Mouse (Mus musculus) testis, postnatal 10 days (tissue): ENCODE results near the gene Mia2.
A peak's percentile ranks its signal among the peaks of the same experiment; 100 is the strongest.

ENCODE experiments used
- DNase-seq: peaks from one replicate; pipeline ENCODE4 v3.0.0; 2021; ENCODE audit warnings: low spot score

The Mia2 gene

DNA sequence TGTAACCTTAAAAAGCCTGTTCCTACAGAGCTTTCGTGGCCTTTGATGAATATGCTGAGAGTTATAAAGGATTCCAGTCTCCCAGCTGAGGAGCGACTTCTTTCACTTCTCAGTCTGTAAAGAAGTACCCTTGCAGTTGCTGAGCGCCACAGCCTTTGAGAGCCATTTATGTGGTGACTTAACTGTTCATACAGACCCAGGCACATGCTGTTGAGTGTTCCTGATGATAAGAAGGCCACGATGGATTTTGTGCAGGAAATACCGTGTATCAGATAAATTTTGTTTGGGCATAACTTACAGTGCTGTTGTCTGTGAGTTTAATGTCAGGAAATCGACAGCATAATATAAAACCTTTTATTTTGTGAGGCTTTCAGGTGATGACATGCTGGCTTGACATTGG lies 68.9 kb downstream of the Mia2 start:
- no peak for DNase-seq

DNA sequence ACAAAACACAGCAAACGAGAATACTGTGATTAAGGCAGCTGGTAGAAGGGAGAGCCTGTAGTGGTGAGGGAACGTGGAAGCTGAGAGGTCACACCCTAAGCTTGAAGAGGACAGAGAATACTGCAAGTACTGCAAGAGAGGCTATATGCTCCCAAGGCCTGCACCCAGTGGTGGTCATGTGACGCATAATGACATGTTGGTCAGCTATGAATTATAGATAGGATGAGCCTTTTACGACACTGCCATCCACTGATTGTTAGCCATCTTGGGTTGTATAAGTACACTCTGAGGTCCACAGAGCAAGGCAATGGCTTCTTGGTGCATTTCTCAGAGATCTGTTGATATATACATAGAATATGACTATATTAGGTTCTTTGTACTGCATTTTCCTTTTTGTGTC lies 71.0 kb downstream of the Mia2 start:
- DNase-seq: no peak

DNA sequence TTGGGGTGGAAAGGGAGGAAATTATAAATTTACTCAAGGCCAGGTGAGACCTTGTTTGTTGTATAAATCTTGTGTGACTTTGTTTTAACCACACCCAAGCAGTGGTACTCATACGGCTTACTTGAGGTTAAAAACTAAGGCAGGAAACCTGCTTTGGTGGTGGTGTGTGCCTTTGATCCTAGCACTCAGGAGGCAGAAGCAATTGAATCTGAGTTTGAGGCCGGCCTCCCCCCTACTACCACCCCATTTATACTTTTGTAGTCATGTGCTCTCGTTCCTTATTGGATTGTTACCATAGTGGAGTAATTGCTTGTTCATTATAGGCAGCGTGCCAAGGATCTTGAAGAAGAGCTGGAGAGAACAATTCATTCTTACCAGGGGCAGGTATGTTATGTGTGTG lies 74.3 kb downstream of the Mia2 start:
- DNase-seq: no peak

DNA sequence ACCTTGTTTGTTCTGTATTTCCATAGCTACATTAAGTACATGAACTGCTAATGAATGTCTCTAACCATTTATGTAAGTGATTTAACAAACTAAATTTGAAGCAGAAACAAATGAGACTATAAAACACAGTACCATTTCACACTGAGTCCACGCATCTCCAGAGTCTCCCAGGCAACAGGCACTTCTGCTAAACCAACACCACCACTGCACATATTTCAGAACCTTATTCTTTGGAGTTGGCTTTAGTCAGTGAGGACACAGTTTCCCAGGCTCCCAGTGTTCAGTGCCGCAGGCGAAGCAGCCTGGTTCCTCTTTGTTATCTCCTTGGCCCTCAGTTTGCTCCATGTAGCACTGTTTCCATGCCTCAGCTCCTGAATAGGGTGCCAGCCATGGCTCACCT lies 82.2 kb downstream of the Mia2 start:
- DNase-seq: no peak

DNA sequence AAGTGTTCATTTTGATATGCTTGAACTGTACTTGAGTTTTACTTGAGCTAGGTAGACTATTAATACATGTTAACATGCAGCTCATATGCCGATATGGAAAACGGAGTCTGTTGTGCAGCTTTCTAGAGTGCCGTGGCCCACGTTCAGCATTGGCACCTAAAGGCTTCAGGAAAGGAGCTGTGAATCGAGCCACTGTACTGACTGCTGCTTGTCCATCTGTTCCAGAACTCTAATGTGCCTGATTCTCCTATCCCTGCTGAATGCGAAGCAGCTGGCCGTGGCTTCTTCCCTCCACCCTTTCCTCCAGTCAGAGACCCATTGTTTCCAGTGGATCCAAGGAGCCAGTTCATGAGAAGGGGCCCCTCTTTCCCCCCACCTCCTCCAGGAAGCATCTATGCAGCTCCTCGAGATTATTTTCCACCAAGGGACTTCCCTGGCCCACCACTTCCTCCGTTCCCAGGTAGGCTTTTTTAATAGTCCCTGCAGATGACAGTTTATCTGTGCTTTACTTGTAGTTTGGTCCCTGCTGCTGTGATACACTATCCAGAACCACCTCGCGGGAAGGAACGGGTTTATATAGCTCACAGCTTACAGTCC lies 92.6 kb downstream of the Mia2 start:
- DNase-seq: no peak

DNA sequence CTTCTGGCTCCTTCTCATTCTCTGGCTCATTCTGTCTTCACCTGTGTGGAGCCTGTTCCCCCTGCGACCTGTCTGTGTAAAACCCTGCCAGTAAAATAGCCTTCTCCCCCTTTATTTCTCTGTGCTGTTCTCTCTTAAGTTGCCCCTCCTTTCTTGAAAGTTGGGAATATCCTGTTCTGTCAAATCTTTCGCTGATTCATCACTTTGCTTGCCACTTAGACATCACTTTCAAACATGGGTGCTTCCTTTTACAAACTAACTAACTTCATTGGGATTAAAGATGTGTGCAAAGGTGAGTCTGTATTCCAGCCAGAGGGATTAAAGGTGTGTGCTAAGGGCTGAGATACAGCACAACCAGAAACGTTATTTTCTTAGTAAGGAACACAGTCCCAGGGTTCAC lies 98.0 kb downstream of the Mia2 start:
- no peak for DNase-seq

DNA sequence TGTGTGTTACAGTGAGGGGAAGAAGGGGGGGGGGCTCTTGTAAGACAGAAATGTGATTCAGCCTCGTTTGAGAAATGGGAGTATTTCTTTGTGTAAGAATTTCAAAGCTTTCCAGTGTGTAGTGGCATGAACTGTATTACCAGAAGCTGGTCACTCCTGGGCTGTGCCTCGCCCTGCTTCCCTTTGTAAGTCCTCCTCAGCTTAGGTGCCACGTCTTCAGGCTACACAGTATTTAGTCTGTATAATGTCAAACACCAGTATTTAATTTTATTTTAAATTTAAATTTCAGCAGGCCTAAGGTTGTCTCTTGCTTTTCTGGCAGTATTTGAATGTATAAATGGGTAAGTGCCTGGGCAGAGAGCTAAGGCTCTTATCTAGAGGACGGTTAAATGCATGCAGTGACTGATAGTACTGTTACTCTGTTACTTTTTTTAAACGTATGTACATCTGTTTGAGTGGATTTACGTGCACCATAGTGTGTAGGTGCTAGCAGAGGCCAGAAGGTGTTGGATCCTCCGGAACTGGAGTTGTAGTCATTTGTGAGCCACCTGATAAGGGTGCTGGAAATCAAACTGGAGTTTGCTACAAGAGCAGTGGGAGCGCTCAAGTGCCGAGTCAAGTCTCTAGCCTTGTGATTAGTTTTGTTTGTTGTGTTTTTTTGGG lies 98.9 kb downstream of the Mia2 start:
- no peak for DNase-seq

DNA sequence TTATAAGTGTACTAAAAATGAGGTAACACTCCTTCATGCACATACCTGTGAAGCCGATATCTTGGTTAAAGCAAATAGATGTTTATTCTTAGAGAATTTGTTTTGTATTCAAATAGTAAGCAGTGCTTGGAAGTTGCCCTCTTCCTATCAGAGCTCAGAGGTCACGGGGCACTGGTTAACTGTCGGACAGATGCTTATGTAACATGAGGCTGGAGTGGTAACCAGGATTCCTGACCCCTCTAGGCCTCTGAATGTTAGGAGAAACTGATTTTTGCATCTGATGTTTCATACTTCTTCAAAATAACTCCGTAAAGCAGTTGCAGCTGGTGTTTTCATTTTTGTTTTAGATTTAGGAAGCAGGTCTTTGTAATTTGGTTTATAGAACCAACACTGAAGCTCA lies 99.5 kb downstream of the Mia2 start:
- no peak for DNase-seq

DNA sequence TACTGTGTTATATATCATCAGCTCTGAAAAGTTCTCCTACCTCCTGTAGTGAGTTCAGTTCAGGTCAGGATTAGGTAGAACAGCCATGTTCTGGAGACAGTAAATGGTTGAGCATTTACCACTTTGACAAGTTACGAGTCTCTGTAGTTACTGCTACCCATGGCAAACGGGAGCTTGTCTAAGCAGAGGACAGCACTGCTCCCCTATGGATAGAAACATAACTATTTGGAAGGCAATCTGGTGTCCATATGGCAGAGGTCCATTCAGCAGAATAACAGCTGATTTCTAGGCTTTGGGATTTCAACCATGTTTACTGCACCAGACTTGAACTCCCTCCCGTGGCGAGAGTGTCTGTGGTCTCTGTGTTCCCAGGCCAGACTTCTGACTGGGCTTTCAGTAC lies 100.3 kb downstream of the Mia2 start:
- no peak for DNase-seq

DNA sequence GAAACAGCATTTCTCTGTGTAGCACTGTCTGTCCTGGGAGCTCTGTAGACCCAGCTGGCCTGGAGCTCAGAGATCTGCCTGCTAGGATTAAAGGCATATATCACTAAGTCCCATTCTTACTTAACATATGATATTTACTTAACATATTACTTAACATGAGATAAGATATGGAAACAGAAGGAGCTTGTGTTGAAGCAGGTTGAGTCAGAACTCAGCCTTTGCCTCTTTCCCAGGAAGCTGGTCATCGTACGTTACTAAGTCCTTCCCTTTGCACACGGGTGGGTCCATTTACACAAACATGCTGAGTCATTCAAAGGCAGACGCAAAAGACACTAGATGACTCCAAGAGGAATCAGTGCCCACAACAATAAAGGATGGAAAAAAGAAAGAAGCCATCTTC lies 103.2 kb downstream of the Mia2 start:
- DNase-seq: no peak

DNA sequence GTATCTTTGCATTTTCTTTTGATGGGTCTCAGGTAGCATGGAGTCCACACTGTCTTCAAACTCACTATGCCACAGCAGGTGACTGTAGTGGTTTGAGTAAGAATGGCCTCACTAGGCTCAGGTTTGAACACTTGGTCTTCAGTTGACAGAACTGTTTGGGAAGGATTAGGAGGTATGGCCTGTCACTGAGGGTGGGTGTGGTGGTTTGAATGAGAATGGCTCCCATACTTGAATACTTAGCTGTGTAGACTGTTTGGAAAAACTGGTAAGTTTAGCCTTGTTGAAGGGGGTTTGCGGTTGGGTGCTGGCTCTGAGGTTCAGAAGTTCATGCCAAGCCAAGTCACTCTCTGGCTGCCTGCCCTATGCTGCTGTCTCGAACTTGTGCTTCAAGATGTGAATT lies 103.8 kb downstream of the Mia2 start:
- no peak for DNase-seq

DNA sequence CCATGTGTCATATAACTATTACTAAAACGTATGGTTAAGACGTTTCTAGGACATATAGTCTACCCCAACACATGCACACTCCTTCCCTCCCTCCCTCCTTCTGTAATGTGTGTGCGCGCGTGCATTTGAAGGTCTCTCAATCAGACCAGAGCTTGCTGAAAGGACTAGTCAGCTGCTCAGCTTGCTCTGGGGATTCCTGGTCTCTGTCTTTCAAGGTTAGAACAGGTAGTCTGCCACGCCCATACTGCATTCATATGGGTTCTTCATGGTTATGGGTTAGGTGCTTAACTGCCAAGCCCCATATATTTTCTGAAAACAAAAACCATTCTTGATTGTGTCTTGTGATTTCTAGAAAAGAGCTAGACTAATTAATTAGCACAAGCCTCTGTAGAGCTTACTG lies 110.0 kb downstream of the Mia2 start:
- no peak for DNase-seq

DNA sequence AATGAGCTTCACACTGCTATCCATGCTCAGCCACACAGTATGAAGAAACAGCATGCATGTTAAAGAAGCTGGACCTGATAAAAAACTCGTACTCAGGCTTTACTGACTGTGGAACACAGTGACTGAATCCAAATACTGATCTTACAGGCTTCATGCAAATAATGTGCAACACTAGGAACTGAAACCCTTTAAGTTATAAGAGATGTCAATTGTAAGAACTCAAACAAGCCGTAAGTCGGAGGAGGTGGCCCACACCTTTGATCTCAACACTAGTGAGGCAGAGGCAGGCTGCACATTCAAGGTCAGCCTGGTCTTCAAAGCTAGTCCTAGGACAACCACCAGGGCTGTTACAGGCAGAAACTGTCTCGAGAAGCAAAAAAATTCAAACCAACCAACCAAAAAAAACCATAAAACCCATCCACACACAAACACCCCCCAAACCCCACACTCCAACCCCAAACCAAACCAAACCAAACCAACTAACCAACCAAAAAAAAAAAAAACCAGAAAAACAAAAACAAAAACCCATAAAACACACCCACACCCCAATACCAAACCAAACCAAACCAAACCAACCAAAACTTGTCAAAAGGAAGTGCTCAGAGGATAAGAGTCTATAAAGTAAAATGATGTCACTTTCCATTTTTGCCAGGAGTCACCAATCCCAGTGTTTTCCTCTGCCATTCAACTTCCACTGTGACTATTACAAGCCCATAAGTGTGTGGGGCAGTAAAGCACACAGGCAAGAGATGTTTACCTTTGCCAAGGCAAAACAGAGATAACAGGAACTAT lies 110.8 kb downstream of the Mia2 start:
- no peak for DNase-seq

DNA sequence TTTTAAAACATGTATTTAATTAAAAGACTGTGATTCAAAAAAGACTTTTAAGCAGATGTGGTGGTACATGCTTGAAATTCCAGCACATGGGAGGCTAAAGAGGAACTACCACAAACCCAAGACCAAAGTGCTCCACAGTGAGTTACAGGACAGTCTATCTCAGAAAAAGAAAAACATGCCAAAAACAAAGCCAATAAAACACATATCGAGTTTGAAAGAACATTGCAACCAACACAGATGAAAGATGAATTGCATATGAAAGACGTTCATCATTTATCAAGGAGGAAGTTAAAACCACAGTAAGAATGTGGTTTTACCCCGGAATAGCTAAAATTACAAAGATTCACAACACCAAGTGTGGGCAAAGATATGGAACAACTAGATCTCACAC lies 111.4 kb downstream of the Mia2 start:
- DNase-seq: no peak

DNA sequence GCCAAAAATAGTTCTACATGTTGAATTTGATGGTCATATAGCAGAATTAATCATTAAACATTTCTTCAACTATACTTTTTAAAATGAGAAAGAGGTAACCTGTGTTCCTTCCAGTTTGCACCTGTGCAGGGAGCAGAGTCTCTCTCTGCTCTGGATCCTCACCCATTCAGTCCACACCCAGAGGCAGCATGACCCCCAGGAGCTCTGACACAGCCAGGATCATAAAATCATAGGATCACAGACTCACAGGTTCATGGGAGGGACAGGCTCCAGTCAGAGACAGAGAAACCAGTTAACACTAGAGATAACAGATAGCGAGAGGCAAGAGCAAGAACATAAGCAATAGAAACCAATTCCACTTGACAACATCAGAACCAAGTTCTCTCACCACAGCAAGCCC lies 112.2 kb downstream of the Mia2 start:
- no peak for DNase-seq

DNA sequence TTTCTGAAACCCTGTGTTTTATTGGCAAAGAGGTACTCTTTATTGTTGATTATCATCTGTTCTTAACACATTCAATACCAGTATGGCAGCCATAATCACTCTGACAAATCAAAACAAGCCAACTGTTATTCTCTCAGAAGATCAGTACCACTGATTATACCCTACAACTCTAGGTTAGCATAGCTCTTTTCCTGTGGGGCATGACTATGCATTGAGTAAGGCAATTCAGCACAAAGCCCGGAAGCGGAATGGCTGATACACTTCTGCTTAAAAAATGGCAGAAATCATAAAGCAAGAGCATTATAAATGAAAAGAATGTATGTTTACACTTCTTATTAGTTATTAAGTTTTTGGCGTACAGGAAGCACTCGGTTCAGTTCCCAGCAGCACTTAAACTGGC lies 120.6 kb downstream of the Mia2 start:
- no peak for DNase-seq

DNA sequence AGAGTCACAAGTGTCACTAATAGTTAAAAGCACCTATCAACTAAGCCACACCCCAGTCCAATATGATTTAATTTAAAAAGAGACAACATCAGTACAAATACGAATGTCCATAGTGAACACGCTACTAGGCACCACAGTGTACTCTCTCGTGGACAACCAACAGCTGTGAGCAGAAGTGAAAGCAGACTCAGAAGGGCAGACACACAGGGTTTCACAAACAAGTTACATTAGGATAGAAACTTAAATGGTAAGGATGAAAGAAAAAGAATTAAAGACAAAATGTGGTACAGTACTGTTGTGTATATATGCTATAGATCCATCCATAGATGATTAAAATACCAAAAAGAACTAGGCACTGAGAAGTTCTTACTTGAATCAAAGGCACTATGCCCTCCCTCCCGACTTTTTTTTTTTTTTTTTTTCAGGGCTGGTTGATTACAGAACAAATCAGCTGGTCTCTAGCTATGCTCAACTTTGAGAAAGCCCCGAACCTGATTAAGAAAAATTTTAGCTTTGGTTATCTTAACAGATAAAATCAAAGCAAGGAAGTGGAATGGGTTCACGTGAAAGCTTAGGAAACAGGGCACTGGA lies 121.2 kb downstream of the Mia2 start:
- DNase-seq: no peak

DNA sequence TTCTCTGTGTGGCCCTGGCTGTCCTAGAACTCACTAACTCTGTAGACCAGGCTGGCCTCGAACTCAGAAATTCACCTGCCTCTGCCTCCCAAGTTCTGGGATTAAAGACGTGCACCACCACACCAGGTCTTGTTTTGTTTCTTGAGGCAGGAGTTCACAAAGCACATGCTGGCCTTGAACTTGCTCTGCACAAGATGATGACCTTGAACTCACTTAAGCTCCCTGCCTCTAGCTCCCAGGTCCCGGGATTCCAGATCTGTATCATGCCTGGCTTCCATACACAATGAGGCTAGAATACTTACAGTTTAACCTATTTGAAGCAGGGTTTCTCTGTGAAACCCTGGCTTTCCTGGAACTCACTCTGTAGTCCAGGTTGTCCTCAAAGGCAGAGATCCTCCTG lies 121.7 kb downstream of the Mia2 start:
- no peak for DNase-seq

DNA sequence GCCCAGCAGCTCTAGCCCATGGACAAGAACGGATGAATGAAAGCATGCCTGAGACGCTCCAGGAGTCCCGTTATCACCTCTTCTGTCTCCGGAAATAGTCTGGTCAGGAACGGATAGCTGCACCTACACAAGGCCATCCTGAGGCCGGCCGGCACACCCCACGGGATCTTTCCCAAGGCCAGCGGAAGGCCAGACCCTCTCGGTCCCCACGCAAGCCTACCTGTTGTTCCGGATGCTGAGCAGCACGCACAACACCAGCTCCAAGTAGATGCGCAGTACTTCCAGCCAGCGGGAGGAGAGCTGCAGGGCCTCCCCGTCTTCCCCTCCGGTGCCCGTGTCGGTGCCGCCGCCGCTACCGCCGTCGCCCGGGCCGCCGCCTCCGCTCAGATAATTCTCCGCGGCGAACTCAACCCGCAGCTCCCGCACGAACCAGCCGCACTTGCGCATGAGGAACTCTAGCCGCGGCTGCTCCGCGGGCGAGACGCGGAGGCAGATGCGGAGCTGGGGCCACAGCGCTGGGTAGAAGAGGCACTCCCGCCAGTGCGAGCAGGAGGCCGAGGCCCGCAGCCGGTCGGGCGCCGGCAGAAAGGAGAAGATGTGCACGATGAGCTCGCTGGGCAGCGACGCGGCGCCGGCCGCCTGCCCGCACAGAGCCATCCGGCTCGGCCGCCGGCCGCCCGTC lies 123.2 kb downstream of the Mia2 start:
- DNase-seq: peak; percentile 62

DNA sequence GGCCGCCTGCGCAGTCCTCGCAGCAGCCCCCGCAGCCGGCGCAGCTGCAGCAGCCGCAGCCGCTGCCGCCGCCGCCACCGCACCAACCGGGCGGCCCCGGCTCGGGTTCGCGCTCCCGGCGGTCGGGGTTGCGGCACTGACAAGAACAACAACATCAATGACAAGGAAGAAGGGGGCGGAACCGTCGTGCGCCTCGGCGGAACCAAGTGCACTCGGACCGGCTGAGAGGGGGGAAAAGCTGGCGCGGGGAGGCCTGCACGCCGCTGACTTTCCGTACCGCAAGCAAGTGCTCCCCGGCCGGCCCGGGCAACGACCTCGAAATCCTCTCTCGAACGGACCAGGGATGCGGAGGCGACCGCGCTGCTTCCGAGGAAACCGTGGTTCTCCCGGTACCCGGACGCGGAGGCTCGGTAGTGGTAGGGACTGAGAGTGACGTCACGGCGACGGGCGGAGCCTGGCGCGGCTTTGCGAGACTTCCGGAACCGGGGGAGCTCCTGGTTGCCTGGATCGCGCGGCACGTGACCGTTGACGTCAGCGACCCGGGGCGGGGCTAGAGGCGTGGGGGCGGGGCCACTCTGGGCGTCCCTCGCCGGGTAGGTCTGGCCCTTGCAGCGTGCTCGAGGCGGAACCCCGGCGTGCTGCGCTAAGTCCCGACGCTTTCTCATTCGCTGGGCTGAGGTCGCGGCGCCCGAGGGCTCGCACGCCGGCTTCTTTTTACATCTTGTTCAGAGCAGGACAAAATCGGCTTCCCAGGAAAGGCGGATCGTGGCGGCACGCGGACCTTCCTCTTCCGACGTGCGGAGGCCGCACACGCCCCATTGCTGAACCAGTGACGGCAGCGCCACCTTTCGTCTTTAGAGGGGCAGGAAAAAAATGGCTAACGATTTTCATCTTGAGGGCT lies 124.0 kb downstream of the Mia2 start, which contains the start of gene Fbxo33:
Gene Fbxo33 (minus strand): TSS at position 401 of the 901 bp plus-strand sequence.
- peak; percentile 98 for DNase-seq

DNA sequence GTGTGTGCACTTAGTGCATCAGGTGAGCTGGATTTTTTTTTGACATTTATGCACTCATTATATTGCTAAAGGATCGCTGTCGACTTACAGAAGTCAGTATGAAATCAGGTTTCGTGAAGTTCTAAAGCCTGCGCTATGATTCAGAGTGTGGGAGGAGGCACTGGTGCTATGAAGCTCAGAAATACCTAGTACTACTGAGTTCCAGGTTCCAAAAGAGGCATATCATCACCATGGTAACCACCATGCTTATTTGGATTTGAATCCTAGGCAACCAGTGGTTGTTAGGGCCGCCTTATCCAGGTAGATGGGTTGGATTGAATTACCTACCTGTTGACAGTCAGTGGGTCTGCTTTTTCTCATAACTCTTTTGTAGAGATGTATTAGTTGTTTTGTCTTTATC lies 132.8 kb downstream of the Mia2 start:
- no peak for DNase-seq
